Mouse (Mus musculus): ENCODE data around the gene Aqp7. TPM values are rescaled to one million over a fixed set of nuclear protein-coding genes. Genes with fewer than 3 reads are reported as not detected.
"Not testable (repeated sequence)": the region's sequence is repeated elsewhere in the genome, so short reads cannot be mapped to it uniquely, and the experiment has no call there.

Gene Aqp7
- total and polyA plus RNA-seq, 2 experiments from 2014 or later: 10.8 to 20.6 TPM

DNA sequence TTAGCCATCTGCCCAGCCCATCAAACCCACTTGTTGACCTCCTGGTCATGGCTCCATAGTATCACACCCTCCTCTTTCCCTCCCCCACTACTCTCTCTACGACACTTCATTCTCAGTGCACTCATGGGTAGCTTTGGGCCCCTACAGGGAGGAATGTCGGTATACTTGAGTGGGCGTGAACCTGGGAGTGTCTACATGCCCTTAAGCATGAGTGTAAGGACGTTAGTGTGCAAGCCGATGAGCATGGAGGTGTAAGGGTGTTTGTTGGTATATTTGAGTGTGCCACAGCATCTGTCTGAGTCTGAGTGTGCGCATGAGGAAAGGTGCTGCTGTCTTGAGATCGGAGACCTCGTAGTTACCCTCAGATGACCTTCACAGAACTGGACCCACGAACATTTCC is 39.0 kb upstream of the Aqp7 start:
- Histone ChIP-seq H3K36me3 (replicated peaks; ENCODE audit: control insufficient read depth, insufficient read depth, low read length) (no peaks in the 10 kb centered on the region), H3K9me3 (replicated peaks; ENCODE audit: control insufficient read depth, low read length) (no peaks in the 10 kb centered on the region), H3K4me1 (ENCODE audit: control insufficient read depth, insufficient read depth) (no peaks in the 10 kb centered on the region), H3K9ac (replicated peaks; ENCODE audit: low read depth, low read length) (no peak overlapping the region), H3K4me3 (ENCODE audit: low read depth, low read length) (no peak overlapping the region), H3K4me2 (ENCODE audit: low read depth, low read length) (no peak overlapping the region), H3K27me3 (ENCODE audit: control insufficient read depth, insufficient read depth, low read length) (no peaks in the 10 kb centered on the region), H3K27ac (ENCODE audit: low read depth) (no peak overlapping the region)
- ATAC-seq (ENCODE audit: insufficient read depth, low read depth) (no peak), DNase-seq (ENCODE audit: low spot score) (no peak)
- 63% methylated on average over 9 of the region's 9 CpGs for WGBS
- TF ChIP-seq CTCF (IDR thresholded peaks at IDR 0.05; ENCODE audit: low read depth): no peak
- TF ChIP-seq EP300 (IDR thresholded peaks at IDR 0.05; ENCODE audit: low read depth): no peak

DNA sequence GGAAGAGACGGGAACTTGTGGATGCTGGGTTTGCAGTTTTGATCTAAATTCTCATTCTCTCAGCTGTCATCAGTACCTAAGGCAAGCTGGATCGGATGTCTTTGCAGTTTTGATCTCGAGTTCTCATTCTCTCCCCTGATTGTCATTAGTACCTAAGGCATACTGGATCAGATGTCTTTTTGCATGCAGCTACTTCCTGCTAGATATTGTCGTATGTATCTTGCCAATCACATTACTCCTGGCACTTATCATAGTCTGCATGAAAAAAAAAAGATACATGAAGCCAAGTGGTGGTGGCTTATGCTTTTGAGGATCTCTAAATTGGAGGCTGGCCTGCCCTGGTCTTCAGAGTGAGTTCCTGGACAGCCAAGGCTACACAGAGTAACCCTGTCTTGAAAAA is 36.9 kb upstream of the Aqp7 start:
- WGBS: 74% methylated on average over 4 of the region's 4 CpGs
- no peak overlapping the region for H3K9ac ChIP-seq (replicated peaks; ENCODE audit: low read depth, low read length)
- no peak for ATAC-seq (ENCODE audit: insufficient read depth, low read depth)

DNA sequence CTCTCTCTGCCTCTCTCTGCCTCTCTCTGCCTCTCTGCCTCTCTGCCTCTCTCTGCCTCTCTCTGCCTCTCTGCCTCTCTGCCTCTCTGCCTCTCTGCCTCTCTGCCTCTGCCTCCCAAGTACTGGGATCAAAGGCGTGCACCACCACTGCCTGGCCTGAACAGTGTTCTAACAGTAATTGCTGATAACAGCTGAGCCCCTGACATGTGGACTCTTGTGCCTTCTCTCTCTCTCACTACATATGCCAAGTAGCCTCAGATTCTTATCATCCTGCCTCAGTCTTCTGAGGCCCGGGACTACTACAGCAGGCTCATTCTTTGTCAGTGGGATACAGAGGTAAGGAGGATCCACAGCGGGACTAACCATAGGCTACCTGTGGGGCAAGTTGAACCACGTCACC is 34.9 kb upstream of the Aqp7 start:
- not testable (repeated sequence) for DNase-seq (ENCODE audit: low spot score); H3K27ac ChIP-seq (ENCODE audit: low read depth); H3K36me3 ChIP-seq (replicated peaks; ENCODE audit: control insufficient read depth, insufficient read depth, low read length); H3K27me3 ChIP-seq (ENCODE audit: control insufficient read depth, insufficient read depth, low read length); H3K4me2 ChIP-seq (ENCODE audit: low read depth, low read length); H3K4me1 ChIP-seq (ENCODE audit: control insufficient read depth, insufficient read depth); H3K4me3 ChIP-seq (ENCODE audit: low read depth, low read length); H3K9ac ChIP-seq (replicated peaks; ENCODE audit: low read depth, low read length); ATAC-seq (ENCODE audit: insufficient read depth, low read depth); H3K9me3 ChIP-seq (replicated peaks; ENCODE audit: control insufficient read depth, low read length)
- WGBS: 40% methylated on average over 4 of the region's 4 CpGs

More for the DNA sequence above, 36.9 kb upstream of the Aqp7 start:
- no peak for DNase-seq (ENCODE audit: low spot score)
- TF ChIP-seq CTCF (IDR thresholded peaks at IDR 0.05; ENCODE audit: low read depth) (no peak), EP300 (IDR thresholded peaks at IDR 0.05; ENCODE audit: low read depth) (no peak)
- no peak overlapping the region for H3K4me2 ChIP-seq (ENCODE audit: low read depth, low read length)
- no peak overlapping the region for H3K27ac ChIP-seq (ENCODE audit: low read depth)
- no peaks in the 10 kb centered on the region for H3K9me3 ChIP-seq (replicated peaks; ENCODE audit: control insufficient read depth, low read length)
- no peak overlapping the region for H3K4me3 ChIP-seq (ENCODE audit: low read depth, low read length)
- no peaks in the 10 kb centered on the region for H3K4me1 ChIP-seq (ENCODE audit: control insufficient read depth, insufficient read depth)
- no peaks in the 10 kb centered on the region for H3K27me3 ChIP-seq (ENCODE audit: control insufficient read depth, insufficient read depth, low read length)
- H3K36me3 ChIP-seq (replicated peaks; ENCODE audit: control insufficient read depth, insufficient read depth, low read length): no peaks in the 10 kb centered on the region

DNA sequence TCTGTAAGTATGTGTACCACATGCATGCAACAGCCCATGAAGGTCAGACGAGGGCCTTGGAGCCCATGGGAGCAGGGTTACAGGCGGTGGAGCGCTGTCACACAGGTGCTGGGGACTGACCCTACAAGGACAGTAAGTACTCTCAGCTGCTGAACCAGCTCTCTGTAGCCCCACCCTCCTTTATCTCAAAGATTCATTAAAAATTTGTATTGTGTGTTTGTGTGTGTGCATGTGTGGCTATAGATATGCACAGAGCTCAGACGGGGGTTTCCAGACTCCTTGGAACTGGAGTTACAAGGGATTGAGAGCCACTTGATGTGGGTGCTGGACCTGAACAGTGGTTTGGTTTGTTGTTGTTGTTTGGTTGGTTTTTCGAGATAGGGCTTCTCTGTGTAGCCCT is 33.8 kb upstream of the Aqp7 start:
- WGBS: 79% methylated on average over 5 of the region's 5 CpGs
- no peak for ATAC-seq (ENCODE audit: insufficient read depth, low read depth)
- no peaks in the 10 kb centered on the region for H3K9me3 ChIP-seq (replicated peaks; ENCODE audit: control insufficient read depth, low read length)

DNA sequence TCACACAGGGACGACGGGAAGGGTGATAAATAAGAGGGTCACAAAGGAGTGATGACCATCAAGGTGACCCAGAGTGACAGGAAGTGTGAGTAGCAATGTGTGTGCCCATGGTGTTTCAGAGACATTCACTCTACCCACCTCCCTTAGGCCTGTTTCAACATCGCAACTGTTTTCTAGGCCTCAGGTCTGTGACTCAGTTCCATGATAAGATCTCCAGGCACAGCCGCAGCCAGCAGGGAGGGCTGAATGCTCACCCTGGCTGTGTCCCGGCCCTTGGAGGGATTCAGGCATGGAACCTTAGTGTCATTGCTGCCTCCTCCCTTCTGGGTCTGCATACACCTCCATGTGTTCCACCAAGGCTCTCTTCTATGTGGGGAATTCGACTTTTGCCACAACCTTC is 30.8 kb upstream of the Aqp7 start:
- Histone ChIP-seq H3K36me3 (replicated peaks; ENCODE audit: control insufficient read depth, insufficient read depth, low read length) (no peaks in the 10 kb centered on the region), H3K4me1 (ENCODE audit: control insufficient read depth, insufficient read depth) (no peaks in the 10 kb centered on the region), H3K9ac (replicated peaks; ENCODE audit: low read depth, low read length) (no peak overlapping the region), H3K27me3 (ENCODE audit: control insufficient read depth, insufficient read depth, low read length) (no peaks in the 10 kb centered on the region), H3K27ac (ENCODE audit: low read depth) (no peak overlapping the region), H3K4me3 (ENCODE audit: low read depth, low read length) (no peak overlapping the region), H3K4me2 (ENCODE audit: low read depth, low read length) (no peak overlapping the region), H3K9me3 (replicated peaks; ENCODE audit: control insufficient read depth, low read length) (no peaks in the 10 kb centered on the region)
- TF ChIP-seq EP300 (IDR thresholded peaks at IDR 0.05; ENCODE audit: low read depth) (no peak), CTCF (IDR thresholded peaks at IDR 0.05; ENCODE audit: low read depth) (no peak)
- DNase-seq (ENCODE audit: low spot score) (no peak), ATAC-seq (ENCODE audit: insufficient read depth, low read depth) (no peak)
- WGBS: 27% methylated on average over 6 of the region's 6 CpGs

More for the DNA sequence above, 33.8 kb upstream of the Aqp7 start:
- Histone ChIP-seq H3K4me3 (ENCODE audit: low read depth, low read length) (no peak overlapping the region), H3K36me3 (replicated peaks; ENCODE audit: control insufficient read depth, insufficient read depth, low read length) (no peaks in the 10 kb centered on the region), H3K27ac (ENCODE audit: low read depth) (no peak overlapping the region), H3K4me2 (ENCODE audit: low read depth, low read length) (no peak overlapping the region), H3K9ac (replicated peaks; ENCODE audit: low read depth, low read length) (no peak overlapping the region), H3K4me1 (ENCODE audit: control insufficient read depth, insufficient read depth) (no peaks in the 10 kb centered on the region), H3K27me3 (ENCODE audit: control insufficient read depth, insufficient read depth, low read length) (no peaks in the 10 kb centered on the region)
- no peak for TF ChIP-seq EP300 (IDR thresholded peaks at IDR 0.05; ENCODE audit: low read depth)
- TF ChIP-seq CTCF (IDR thresholded peaks at IDR 0.05; ENCODE audit: low read depth): no peak
- DNase-seq (ENCODE audit: low spot score): no peak

DNA sequence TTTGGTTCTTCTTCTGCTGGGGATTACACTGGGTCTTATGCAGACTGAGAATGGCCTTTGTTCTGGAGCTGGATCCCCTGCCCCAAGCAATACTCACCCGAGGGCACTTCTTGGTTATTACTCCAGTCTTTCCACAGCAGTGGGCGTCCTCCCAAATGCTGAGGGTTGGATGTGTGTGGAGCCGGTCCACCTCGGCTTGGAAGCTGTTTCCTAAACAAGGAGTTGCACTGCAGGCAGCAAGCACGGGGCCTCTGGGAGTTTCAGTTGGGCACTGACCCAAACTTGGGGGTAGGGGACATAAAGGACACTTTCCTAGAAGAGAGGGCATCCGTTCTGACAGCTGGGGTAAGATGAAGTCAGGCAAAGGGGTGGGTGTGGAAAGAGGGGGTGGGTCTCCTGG is 26.5 kb upstream of the Aqp7 start:
- no peaks in the 10 kb centered on the region for H3K27me3 ChIP-seq (ENCODE audit: control insufficient read depth, insufficient read depth, low read length)
- no peaks in the 10 kb centered on the region for H3K36me3 ChIP-seq (replicated peaks; ENCODE audit: control insufficient read depth, insufficient read depth, low read length)
- no peak for DNase-seq (ENCODE audit: low spot score)
- TF ChIP-seq CTCF (IDR thresholded peaks at IDR 0.05; ENCODE audit: low read depth) (no peak), EP300 (IDR thresholded peaks at IDR 0.05; ENCODE audit: low read depth) (no peak)
- H3K4me2 ChIP-seq (ENCODE audit: low read depth, low read length): no peak overlapping the region
- H3K27ac ChIP-seq (ENCODE audit: low read depth): no peak overlapping the region
- no peak overlapping the region for H3K4me3 ChIP-seq (ENCODE audit: low read depth, low read length)
- no peaks in the 10 kb centered on the region for H3K4me1 ChIP-seq (ENCODE audit: control insufficient read depth, insufficient read depth)
- H3K9me3 ChIP-seq (replicated peaks; ENCODE audit: control insufficient read depth, low read length): no peaks in the 10 kb centered on the region
- 43% methylated on average over 6 of the region's 6 CpGs for WGBS
- no peak overlapping the region for H3K9ac ChIP-seq (replicated peaks; ENCODE audit: low read depth, low read length)
- no peak for ATAC-seq (ENCODE audit: insufficient read depth, low read depth)

Data from heart, postnatal 0 days (tissue).